Mouse (Mus musculus): Measurements from ENCODE around the gene Helz.

- TF ChIP-seq POLR2A (IDR thresholded peaks at IDR 0.05; ENCODE audit: low read depth, low read length) (no peak), CTCF (IDR thresholded peaks at IDR 0.05; ENCODE audit: extremely low read depth, insufficient read depth, insufficient read length, insufficient replicate concordance) (no peak)
Observed at GRCm38 (mm10) chr11:107699967-107700366, 152.2 kb downstream of the Helz start.

All from spleen, adult 2 months (tissue).